Mouse (Mus musculus): ENCODE measurements at regions not wholly inside any gene's neighbourhood (a gene's known extent, or its start where the extent isn't known, plus 50 kb on each side); places are given as distances from the start of the nearest gene placed in this dataset.
"Not testable (repeated sequence)": the region's sequence is repeated elsewhere in the genome, so short reads cannot be mapped to it uniquely, and the experiment has no call there.

GRCm38 (mm10) chr8:71081291-71081690 is 175.6 kb downstream of the Map1s start:
- in situ Hi-C loops (cut with MboI, MseI): not testable (repeated sequence)

- in situ Hi-C loops (cut with MboI, MseI): loop anchor here (10.0 to 25.0 kb wide), 3 partner anchors 48 to 1260 kb away; partner anchors contain the start of genes Cib3, Fam32a and Gm11034
Measured at GRCm38 (mm10) chr8:71127131-71127530, 145.4 kb upstream of the Myo9b start.

GRCm38 (mm10) chr8:71130411-71131261 is 141.9 kb upstream of the Myo9b start:
- in situ Hi-C loops (cut with MboI, MseI): loop anchor here (5.0 to 25.0 kb wide), 7 partner anchors 67 to 1257 kb away; partner anchors contain the start of genes B3gnt3, Cib3, Fam32a and Gm11034

GRCm38 (mm10) chr8:71131327-71132089 is 141.0 kb upstream of the Myo9b start:
- in situ Hi-C loops (cut with MboI, MseI): loop anchor here (5.0 to 25.0 kb wide), 7 partner anchors 66 to 1256 kb away; partner anchors contain the start of genes B3gnt3, Cib3, Fam32a and Gm11034

- in situ Hi-C loops (cut with MboI, MseI): loop anchor here (5.0 to 25.0 kb wide), 7 partner anchors 64 to 1254 kb away; partner anchors contain the start of genes B3gnt3, Cib3, Fam32a and Gm11034
Measured at GRCm38 (mm10) chr8:71132898-71133297, 139.6 kb upstream of the Myo9b start.

GRCm38 (mm10) chr8:71137131-71137530 is 135.4 kb upstream of the Myo9b start:
- in situ Hi-C loops (cut with MboI, MseI): loop anchor here (25.0 kb wide), 2 partner anchors 1075 to 1250 kb away; partner anchors contain the start of genes Cib3, Fam32a and Gm11034

GRCm38 (mm10) chr8:71142373-71142973 is 130.0 kb upstream of the Myo9b start:
- in situ Hi-C loops (cut with MboI, MseI): loop anchor here (10.0 to 25.0 kb wide), 3 partner anchors 862 to 1245 kb away; partner anchors contain the start of genes Cib3, Cyp4f18, Fam32a and Gm11034

GRCm38 (mm10) chr8:71171478-71172210 is 100.9 kb upstream of the Myo9b start:
- in situ Hi-C loops (cut with MboI, MseI): loop anchor here (10.0 kb wide), 1 partner anchor 47 kb away; no protein-coding TSS in a partner anchor

- in situ Hi-C loops (cut with MboI, MseI): loop anchor here (10.0 kb wide), 1 partner anchor 822 kb away; no protein-coding TSS in a partner anchor
Measured at GRCm38 (mm10) chr8:71192939-71193338, 79.6 kb upstream of the Myo9b start.

- in situ Hi-C loops (cut with MboI, MseI): loop anchor here (5.0 to 10.0 kb wide), 2 partner anchors 63 to 820 kb away; no protein-coding TSS in a partner anchor
Measured at GRCm38 (mm10) chr8:71195006-71195722, 77.3 kb upstream of the Myo9b start.

Measured in regulatory T cell (primary cell).